Mouse (Mus musculus): Measurements from ENCODE around the gene Tor4a.

Tor4a gene

GRCm38 (mm10) chr2:25196172-25196954 is at the start of gene Tor4a:
TSS of gene Tor4a (minus strand) at chr2:25196886.
- DNase-seq (ENCODE audit: low read depth, low spot score) = no peak

- DNase-seq (ENCODE audit: low read depth, low spot score) = no peak
These were observed 47.5 kb upstream of the Tor4a start for GRCm38 (mm10) chr2:25244144-25244543.

- DNase-seq (ENCODE audit: low read depth, low spot score) = no peak
These were observed 46.7 kb upstream of the Tor4a start for GRCm38 (mm10) chr2:25243342-25243741.

GRCm38 (mm10) chr2:25242101-25242506 is 45.4 kb upstream of the Tor4a start, which contains the start of the genes Rnf208 and Cysrt1:
TSS of gene Rnf208 (plus strand) at chr2:25242255.
TSS of gene Cysrt1 (minus strand) at chr2:25242452.
- no peak for DNase-seq (ENCODE audit: low read depth, low spot score)

- no peak for DNase-seq (ENCODE audit: low read depth, low spot score)
These were observed 44.7 kb upstream of the Tor4a start for GRCm38 (mm10) chr2:25241438-25241775.

GRCm38 (mm10) chr2:25240723-25241437 is 44.2 kb upstream of the Tor4a start:
- DNase-seq (ENCODE audit: low read depth, low spot score) = peak; percentile 85

- no peak for DNase-seq (ENCODE audit: low read depth, low spot score)
These were observed 43.6 kb upstream of the Tor4a start for GRCm38 (mm10) chr2:25240310-25240709.

GRCm38 (mm10) chr2:25239766-25240165 is 43.1 kb upstream of the Tor4a start:
- no peak for DNase-seq (ENCODE audit: low read depth, low spot score)

GRCm38 (mm10) chr2:25238106-25238505 is 41.4 kb upstream of the Tor4a start:
- DNase-seq (ENCODE audit: low read depth, low spot score) = no peak

GRCm38 (mm10) chr2:25237522-25237921 is 40.8 kb upstream of the Tor4a start:
- DNase-seq (ENCODE audit: low read depth, low spot score) = no peak

- DNase-seq (ENCODE audit: low read depth, low spot score) = no peak
These were observed 39.9 kb upstream of the Tor4a start, which contains the start of gene Rnf224 for GRCm38 (mm10) chr2:25236614-25237013. TSS of gene Rnf224 (minus strand) at chr2:25236787.

- no peak for DNase-seq (ENCODE audit: low read depth, low spot score)
These were observed 38.0 kb upstream of the Tor4a start for GRCm38 (mm10) chr2:25234551-25235220.

GRCm38 (mm10) chr2:25234050-25234449 is 37.4 kb upstream of the Tor4a start, which contains the start of gene Slc34a3:
TSS of gene Slc34a3 (minus strand) at chr2:25234364.
- DNase-seq (ENCODE audit: low read depth, low spot score) = no peak

GRCm38 (mm10) chr2:25233421-25233820 is 36.7 kb upstream of the Tor4a start:
- no peak for DNase-seq (ENCODE audit: low read depth, low spot score)

GRCm38 (mm10) chr2:25231038-25231437 is 34.4 kb upstream of the Tor4a start:
- no peak for DNase-seq (ENCODE audit: low read depth, low spot score)

GRCm38 (mm10) chr2:25230581-25230980 is 33.9 kb upstream of the Tor4a start:
- DNase-seq (ENCODE audit: low read depth, low spot score) = no peak

- DNase-seq (ENCODE audit: low read depth, low spot score) = no peak
These were observed 32.9 kb upstream of the Tor4a start for GRCm38 (mm10) chr2:25229582-25229981.

GRCm38 (mm10) chr2:25228995-25229530 is 32.4 kb upstream of the Tor4a start:
- no peak for DNase-seq (ENCODE audit: low read depth, low spot score)

- peak; percentile 69 for DNase-seq (ENCODE audit: low read depth, low spot score)
These were observed 31.8 kb upstream of the Tor4a start for GRCm38 (mm10) chr2:25228431-25228889.

- no peak for DNase-seq (ENCODE audit: low read depth, low spot score)
These were observed 30.7 kb upstream of the Tor4a start for GRCm38 (mm10) chr2:25227406-25227805.

- DNase-seq (ENCODE audit: low read depth, low spot score) = no peak
These were observed 30.2 kb upstream of the Tor4a start for GRCm38 (mm10) chr2:25226864-25227263.

All from WW6 (cell line).